Mouse (Mus musculus) embryo, embryonic 10 days (tissue): ENCODE measurements around the gene Hnrnpul1.
A peak's percentile ranks its signal among the peaks of the same experiment; 100 is the strongest.
"Not testable (repeated sequence)": the region's sequence is repeated elsewhere in the genome, so short reads cannot be mapped to it uniquely, and the experiment has no call there.

ENCODE experiments used
- DNase-seq: peaks from one replicate; pipeline ENCODE4 v3.0.0-alpha.2; 2015; ENCODE audit warnings: low spot score

Gene Hnrnpul1

GRCm38 (mm10) chr7:25780753-25781152, 26.2 kb upstream of the Hnrnpul1 start:
- no peak for DNase-seq

GRCm38 (mm10) chr7:25780021-25780420, 25.5 kb upstream of the Hnrnpul1 start:
- no peak for DNase-seq

DNA sequence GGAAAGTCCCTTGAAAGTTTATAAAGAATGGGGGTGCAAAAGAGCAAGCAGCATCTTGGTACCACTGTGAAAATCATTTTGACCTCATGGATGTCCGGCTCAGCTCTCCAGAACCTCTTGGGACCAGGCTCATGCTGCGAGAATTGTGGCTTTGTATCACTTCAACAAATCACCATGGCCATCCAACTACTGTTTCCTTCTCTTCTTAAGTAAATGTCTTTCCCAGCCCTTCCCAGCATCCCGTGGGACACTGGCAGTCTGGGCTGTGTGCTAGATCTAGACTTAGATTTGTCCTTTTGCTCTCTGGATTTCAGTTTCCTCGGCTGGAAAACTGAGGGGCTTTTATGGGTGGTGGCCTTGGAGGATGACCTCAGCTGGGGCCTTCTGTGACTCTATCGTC, 13.7 kb upstream of the Hnrnpul1 start:
- no peak for DNase-seq

- DNase-seq: no peak
These were observed 11.6 kb upstream of the Hnrnpul1 start for GRCm38 (mm10) chr7:25766108-25766507.

- peak; percentile 52 for DNase-seq
These were observed 9.7 kb upstream of the Hnrnpul1 start for GRCm38 (mm10) chr7:25764221-25764620.

DNA sequence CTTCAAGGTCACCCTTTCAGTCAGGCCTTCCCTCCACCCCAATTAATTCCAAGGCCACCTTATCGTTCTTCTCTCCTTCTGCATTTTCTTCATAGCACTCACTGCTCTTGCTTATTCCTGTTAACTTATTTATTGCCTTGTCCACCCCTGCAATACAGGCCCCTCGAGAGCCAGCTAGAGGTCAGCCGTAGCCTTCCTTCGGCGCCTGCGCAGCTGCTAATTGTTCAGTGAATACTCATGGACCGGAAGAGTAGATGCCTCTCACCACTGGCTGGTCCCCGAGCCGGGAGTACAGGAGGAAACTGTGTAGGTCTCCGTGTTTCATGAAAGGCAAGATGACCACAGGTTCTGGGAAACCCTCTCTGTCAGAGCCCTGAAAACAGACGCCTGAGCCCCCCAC, 9.1 kb upstream of the Hnrnpul1 start:
- DNase-seq: peak; percentile 9

GRCm38 (mm10) chr7:25761354-25761753, 6.8 kb upstream of the Hnrnpul1 start:
- no peak for DNase-seq

DNA sequence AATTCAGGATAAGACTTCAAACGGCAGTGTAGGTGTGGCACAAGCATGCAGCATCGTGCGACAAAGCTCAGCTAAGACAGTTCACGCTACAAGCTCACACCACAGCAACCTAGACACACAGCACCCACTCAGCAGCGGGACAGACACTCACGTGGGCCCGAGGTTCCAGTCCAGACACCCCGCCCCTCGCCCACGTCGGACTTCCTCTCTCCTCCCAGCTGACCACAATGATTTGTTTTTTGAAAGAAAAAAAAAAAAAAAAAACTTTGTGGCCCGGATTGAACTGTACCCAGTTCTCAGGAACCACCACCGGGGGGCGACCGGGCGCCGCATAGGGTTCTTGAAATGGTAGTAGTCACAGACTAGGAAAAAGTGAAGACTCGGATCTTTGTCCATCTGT, 1.5 kb upstream of the Hnrnpul1 start:
- peak; percentile 84 for DNase-seq

DNA sequence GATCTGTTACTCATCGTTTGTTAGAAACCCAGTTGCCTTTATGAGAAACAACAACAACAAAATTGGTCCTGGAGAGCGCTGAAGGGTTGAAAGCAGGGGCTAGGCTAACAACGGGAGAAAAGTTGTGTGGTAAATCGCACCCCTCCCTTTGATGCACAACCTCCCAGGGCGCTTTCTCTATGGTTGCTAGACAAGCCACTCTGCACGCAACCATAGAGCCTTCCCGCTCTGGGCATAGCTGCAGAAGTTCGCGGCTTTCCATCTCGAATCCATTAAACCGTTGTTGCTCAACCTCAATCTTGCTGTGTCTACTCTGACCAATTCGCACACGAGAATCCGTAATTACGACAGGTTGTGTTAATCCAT, 894 bp upstream of the Hnrnpul1 start:
- peak; percentile 78 for DNase-seq

DNA sequence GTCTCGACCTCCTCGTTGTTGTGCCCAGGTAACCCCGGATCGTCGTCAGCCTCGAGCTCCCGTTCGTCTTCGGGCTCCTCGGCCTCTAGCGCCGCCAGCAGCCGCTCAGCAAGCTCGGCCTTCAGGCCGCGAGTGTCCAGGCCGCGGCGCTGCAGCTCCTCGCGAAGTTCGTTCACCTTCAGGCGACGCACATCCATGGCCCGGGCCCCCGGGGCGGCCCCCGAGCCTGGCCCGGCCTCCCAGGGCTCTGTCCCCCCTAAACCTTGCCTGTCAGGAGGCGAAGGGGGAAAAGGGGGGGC, 169 bp downstream of the Hnrnpul1 start:
- DNase-seq: peak; percentile 51

- peak; percentile 15 for DNase-seq
These were observed 716 bp downstream of the Hnrnpul1 start for GRCm38 (mm10) chr7:25753643-25754438.

DNA sequence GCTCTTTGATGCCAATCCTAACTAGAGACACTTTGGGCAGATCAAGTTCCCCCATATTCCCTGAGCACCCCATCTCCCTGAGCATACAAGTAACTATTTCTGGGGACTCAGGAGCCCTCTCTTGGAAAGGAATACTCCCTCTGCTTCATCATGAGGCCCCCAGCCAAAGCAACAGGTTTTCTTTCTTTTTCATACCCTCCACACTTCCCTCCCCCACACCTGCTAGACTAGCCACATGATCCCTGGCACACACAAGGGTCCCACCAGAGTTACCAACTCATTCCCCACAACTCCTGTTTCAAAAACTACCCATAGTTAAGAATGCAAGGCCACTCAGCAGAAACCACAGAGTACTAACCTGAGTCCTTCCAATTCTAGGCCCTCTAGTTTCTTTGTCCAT, 1.5 kb downstream of the Hnrnpul1 start:
- DNase-seq: no peak

DNA sequence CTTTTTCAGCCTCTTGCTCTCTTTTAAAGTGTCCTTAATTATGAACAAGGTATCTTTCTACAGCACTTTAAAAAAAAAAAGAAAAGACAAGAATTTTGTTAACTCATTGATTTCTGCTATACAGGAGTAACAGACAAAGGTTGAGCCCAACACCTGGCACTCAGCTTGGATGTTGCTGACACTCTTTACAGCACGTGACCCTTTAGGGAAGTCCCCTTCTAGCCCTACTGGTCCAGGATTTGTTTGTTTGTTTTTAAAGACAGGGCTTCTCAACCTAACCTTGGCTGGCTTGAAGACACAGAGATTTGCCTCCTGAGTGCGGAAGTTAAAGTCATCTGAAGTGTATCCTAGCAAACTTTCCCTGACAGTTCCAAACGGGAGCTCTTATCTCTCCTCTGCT, 7.7 kb downstream of the Hnrnpul1 start:
- no peak for DNase-seq

DNA sequence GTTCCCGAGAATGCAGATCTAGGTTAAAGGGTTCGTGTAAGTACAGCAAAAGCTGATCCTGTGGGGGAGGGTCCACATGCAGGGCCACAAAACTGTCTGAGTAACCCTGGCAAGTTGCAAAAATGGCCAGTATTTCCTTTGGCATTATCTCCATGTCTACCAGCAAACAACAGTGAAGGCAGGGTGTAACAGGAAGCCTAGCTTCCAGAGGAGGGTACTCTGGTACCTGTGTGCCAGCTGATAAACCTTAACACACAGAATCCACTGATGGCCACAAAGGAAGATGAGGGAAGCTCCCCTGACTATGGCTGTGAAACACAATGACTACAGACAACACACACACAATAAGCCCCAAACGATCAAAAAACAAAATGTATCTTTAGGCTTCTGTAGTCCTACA, 16.3 kb downstream of the Hnrnpul1 start:
- no peak for DNase-seq

DNA sequence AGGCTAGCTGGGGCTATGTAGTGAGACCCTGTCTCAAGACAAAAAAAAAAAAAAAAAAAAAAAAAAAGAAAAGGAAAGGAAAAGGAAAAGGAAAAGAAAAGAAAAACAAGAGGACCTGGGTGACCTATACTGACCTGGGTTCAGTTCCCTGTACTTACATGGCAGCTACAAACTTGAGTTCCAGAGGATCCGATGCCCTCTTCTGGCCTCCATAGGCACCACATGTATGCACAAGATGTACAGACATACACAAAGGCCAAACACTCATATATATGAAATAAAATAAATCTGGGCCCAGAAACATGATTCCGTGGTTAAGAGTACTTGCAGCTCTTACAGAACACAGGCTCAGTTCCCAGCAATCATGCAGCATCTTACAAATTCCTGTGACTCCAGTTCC, 17.6 kb downstream of the Hnrnpul1 start:
- DNase-seq: no peak

- no peak for DNase-seq
These were observed 19.6 kb downstream of the Hnrnpul1 start for GRCm38 (mm10) chr7:25734991-25735390.

GRCm38 (mm10) chr7:25731294-25732055, 23.1 kb downstream of the Hnrnpul1 start:
- no peak for DNase-seq

DNA sequence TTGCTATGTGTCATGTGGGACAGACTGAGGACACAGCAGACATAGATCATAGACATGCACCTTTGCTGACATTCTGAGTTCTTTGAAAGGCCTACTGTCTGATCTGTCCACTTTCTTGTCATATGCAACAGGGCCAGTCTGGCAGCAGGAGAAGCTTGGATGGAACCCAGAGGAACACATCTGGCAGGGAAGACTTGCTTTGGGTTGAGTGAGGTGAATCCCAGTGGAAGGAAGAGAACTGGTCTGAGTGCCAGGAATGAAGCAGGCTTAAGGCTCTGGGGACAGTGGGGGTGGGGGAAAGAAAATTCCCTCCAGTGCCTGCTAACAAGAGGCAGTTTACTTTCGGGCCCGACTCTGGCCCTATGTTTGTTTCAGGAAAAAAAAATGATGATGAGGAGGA, 24.7 kb downstream of the Hnrnpul1 start:
- no peak for DNase-seq

DNA sequence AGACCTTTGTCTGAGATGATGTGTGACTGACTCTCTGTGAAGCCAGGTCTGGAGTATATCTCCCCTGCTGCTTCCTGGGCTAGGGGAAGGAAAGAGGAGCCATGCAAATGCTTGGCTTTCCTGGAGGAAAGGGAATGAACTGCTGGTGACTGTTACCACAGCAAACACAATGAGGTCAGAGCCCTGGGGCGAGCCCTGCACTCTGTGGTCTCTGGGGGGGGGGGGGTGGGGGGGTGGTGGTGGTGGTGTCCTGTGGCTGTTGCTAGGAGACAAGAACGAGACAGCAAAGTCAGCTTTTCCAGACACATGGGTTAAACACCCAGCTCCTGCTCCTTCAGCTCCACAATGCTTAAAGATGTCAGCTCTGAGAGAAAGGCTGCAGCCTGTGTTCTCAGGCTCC, 25.2 kb downstream of the Hnrnpul1 start:
- no peak for DNase-seq

- DNase-seq: no peak
These were observed 26.8 kb downstream of the Hnrnpul1 start for GRCm38 (mm10) chr7:25727800-25728199.

GRCm38 (mm10) chr7:25725886-25726285, 28.7 kb downstream of the Hnrnpul1 start:
- no peak for DNase-seq

GRCm38 (mm10) chr7:25721776-25722175, 32.8 kb downstream of the Hnrnpul1 start:
- DNase-seq: not testable (repeated sequence)

- DNase-seq: no peak
These were observed 33.8 kb downstream of the Hnrnpul1 start for GRCm38 (mm10) chr7:25720760-25721159.
